Mouse (Mus musculus) CH12.LX (cell line): ENCODE results near the gene Cdkl4. TPM values are rescaled to one million over a fixed set of nuclear protein-coding genes. Genes with fewer than 3 reads are reported as not detected.

ENCODE experiments used
- DNase-seq: peaks from one replicate; pipeline ENCODE4 v3.0.0-alpha.2; 2013; ENCODE audit errors: extremely low read depth
- H3K27ac ChIP-seq: 2 replicates; pipeline ENCODE4 v1.5.1; 2012; ENCODE audit warnings: low read depth, mild to moderate bottlenecking, control low read depth, moderate library complexity; ENCODE audit not compliant: insufficient read depth
- H3K27me3 ChIP-seq: replicated peaks from 2 replicates; pipeline ENCODE3; 2012; ENCODE audit warnings: inconsistent platforms
- H3K36me3 ChIP-seq, 2 experiments: replicated peaks in 1 of 2; 2 replicates each; pipeline versions ENCODE3 to v1.6.1; 2012; ENCODE audit warnings: inconsistent platforms in 1 of 2, low read length in 1 of 2, mild to moderate bottlenecking in 1 of 2, mixed read lengths in 1 of 2, moderate library complexity in 1 of 2; ENCODE audit not compliant: control insufficient read depth in 1 of 2, insufficient read depth in 1 of 2
- H3K4me1 ChIP-seq, 2 experiments: 2 replicates each; pipeline ENCODE4 v1.6.1; 2012; ENCODE audit warnings: inconsistent platforms in 1 of 2, moderate library complexity in 1 of 2; ENCODE audit not compliant: insufficient read depth in 2 of 2, control insufficient read depth in 1 of 2
- H3K4me2 ChIP-seq: 2 replicates; pipeline ENCODE4 v1.6.1; 2012; ENCODE audit warnings: low read depth, mild to moderate bottlenecking, control low read depth; ENCODE audit not compliant: poor library complexity, insufficient read depth, severe bottlenecking
- H3K4me3 ChIP-seq, 3 experiments: fragments of 150-350 bp in 1 of 3; sonication (generic) in 1 of 3; replicated peaks in 1 of 3; 2 replicates each; pipeline versions ENCODE3 to v1.5.1; 2011 to 2012; ENCODE audit warnings: low read depth in 2 of 3, low read length in 2 of 3, mild to moderate bottlenecking in 2 of 3, moderate library complexity in 2 of 3, control low read depth in 1 of 3, improper control_type of control experiment in 1 of 3, inconsistent platforms in 1 of 3, mixed read lengths in 1 of 3; ENCODE audit not compliant: poor library complexity in 1 of 3
- H3K79me2 ChIP-seq: replicated peaks from 2 replicates; pipeline ENCODE4 v1.6.1; 2012; ENCODE audit warnings: mild to moderate bottlenecking, moderate library complexity; ENCODE audit not compliant: control insufficient read depth, poor library complexity, insufficient read depth, severe bottlenecking; ENCODE audit errors: extremely low read depth
- H3K9ac ChIP-seq: 2 replicates; pipeline ENCODE4 v1.6.1; 2012; ENCODE audit warnings: low read depth, mild to moderate bottlenecking, control low read depth, moderate library complexity; ENCODE audit not compliant: insufficient read depth
- H3K9me3 ChIP-seq: replicated peaks from 2 replicates; pipeline ENCODE3; 2012; ENCODE audit warnings: low read length, inconsistent platforms, mixed read lengths
- BHLHE40 ChIP-seq: IDR thresholded peaks from 2 replicates; pipeline ENCODE4 v1.6.1; 2011; ENCODE audit warnings: mild to moderate bottlenecking, low read depth, low read length, improper control_type of control experiment
- CTCF ChIP-seq, 2 experiments: IDR thresholded peaks in 1 of 2; conservative IDR thresholded peaks in 1 of 2; 2 replicates each; pipeline ENCODE4 v1.5.1; 2011 to 2012; ENCODE audit warnings: low read depth in 2 of 2, low read length in 2 of 2, improper control_type of control experiment in 1 of 2, inconsistent platforms in 1 of 2, mild to moderate bottlenecking in 1 of 2, moderate library complexity in 1 of 2
- E2F4 ChIP-seq: IDR thresholded peaks from 2 replicates; pipeline ENCODE4 v1.6.1; 2011; ENCODE audit warnings: low read depth, low read length, improper control_type of control experiment; ENCODE audit not compliant: insufficient replicate concordance
- ELF1 ChIP-seq: IDR thresholded peaks from 2 replicates; pipeline ENCODE4 v1.6.1; 2014; ENCODE audit warnings: low read depth, mild to moderate bottlenecking, inconsistent platforms, low read length, improper control_type of control experiment
- ETS1 ChIP-seq: conservative IDR thresholded peaks from 2 replicates; pipeline ENCODE4 v1.6.1; 2012; ENCODE audit warnings: low read depth, mild to moderate bottlenecking, inconsistent platforms, low read length, improper control_type of control experiment, moderate library complexity
- IRF4 ChIP-seq: IDR thresholded peaks from 2 replicates; pipeline ENCODE4 v1.6.1; 2014; ENCODE audit warnings: low read depth, mild to moderate bottlenecking, inconsistent platforms, low read length, improper control_type of control experiment
- JUN ChIP-seq: IDR thresholded peaks from 2 replicates; pipeline ENCODE4 v1.6.1; 2011; ENCODE audit warnings: low read depth, mild to moderate bottlenecking, low read length, improper control_type of control experiment, moderate library complexity; ENCODE audit not compliant: insufficient read depth
- JUND ChIP-seq: conservative IDR thresholded peaks from 2 replicates; pipeline ENCODE4 v1.6.1; 2011; ENCODE audit warnings: low read depth, low read length, improper control_type of control experiment
- MAX ChIP-seq: IDR thresholded peaks from 2 replicates; pipeline ENCODE4 v1.6.1; 2011; ENCODE audit warnings: low read length, improper control_type of control experiment
- MAZ ChIP-seq: IDR thresholded peaks from 2 replicates; pipeline ENCODE4 v1.6.1; 2012; ENCODE audit warnings: low read depth, mild to moderate bottlenecking, inconsistent platforms, low read length, improper control_type of control experiment, moderate library complexity
- MXI1 ChIP-seq: IDR thresholded peaks from 2 replicates; pipeline ENCODE4 v1.6.1; 2011; ENCODE audit warnings: mild to moderate bottlenecking, low read depth, low read length, improper control_type of control experiment
- MYC ChIP-seq: IDR thresholded peaks from 2 replicates; pipeline ENCODE4 v1.6.1; 2011; ENCODE audit warnings: low read depth, mild to moderate bottlenecking, improper control_type of control experiment, low read length
- PAX5 ChIP-seq: IDR thresholded peaks from 2 replicates; pipeline ENCODE4 v1.6.1; 2012; ENCODE audit warnings: low read length, inconsistent platforms, mixed read lengths
- RAD21 ChIP-seq: IDR thresholded peaks from 2 replicates; pipeline ENCODE4 v1.6.1; 2011; ENCODE audit warnings: low read depth, mild to moderate bottlenecking, low read length, improper control_type of control experiment, moderate library complexity
- SIN3A ChIP-seq: IDR thresholded peaks from 2 replicates; pipeline ENCODE4 v1.6.1; 2012; ENCODE audit warnings: low read length, improper control_type of control experiment, inconsistent platforms
- SMC3 ChIP-seq: IDR thresholded peaks from 2 replicates; pipeline ENCODE4 v1.6.1; 2011; ENCODE audit warnings: low read depth, low read length, improper control_type of control experiment
- UBTF ChIP-seq: IDR thresholded peaks from 2 replicates; pipeline ENCODE4 v1.6.1; 2012; ENCODE audit warnings: low read depth, mild to moderate bottlenecking, inconsistent platforms, low read length, improper control_type of control experiment, moderate library complexity
- USF2 ChIP-seq: conservative IDR thresholded peaks from 2 replicates; pipeline ENCODE4 v1.6.1; 2011; ENCODE audit warnings: low read depth, low read length, improper control_type of control experiment
- ZC3H11A ChIP-seq: IDR thresholded peaks from 2 replicates; pipeline ENCODE4 v1.6.1; 2012; ENCODE audit warnings: low read depth, mild to moderate bottlenecking, inconsistent platforms, low read length, improper control_type of control experiment
- dilution Hi-C: fragments of 300-500 bp; cut with MboI; formaldehyde crosslinking; loops from 2 replicates; pipeline ENCODE4 v1.14.3; 2020; ENCODE audit warnings: low sequenced_read_pairs; ENCODE audit not compliant: extremely low pct_unique_long_range_greater_than_20kb, extremely low pct_ligation_motif_present
- in situ Hi-C: fragments of 300-500 bp; cut with MboI; formaldehyde crosslinking; loops from 3 replicates; pipeline ENCODE4 v1.14.3; 2019; ENCODE audit warnings: low sequenced_read_pairs, low pct_ligation_motif_present, low pct_unique_long_range_greater_than_20kb, mixed read lengths
- polyA plus RNA-seq: library from polyadenylated mRNA; unstranded; fragments of >175 nt; gene quantifications from 2 replicates; pipeline ENCODE4 v1.2.1, GENCODE M21; 2012; ENCODE audit warnings: low read depth; ENCODE audit not compliant: insufficient read length
- total RNA-seq, 2 experiments: library from RNA; depleted of rRNA; stranded (reverse); fragments of 300-350 nt in 1 of 2; fragments of >200 nt in 1 of 2; gene quantifications; 2 replicates each; pipeline ENCODE4 v1.2.3; 2012 to 2014

The Cdkl4 gene
- total and polyA plus RNA-seq, 3 experiments: 0.76 to 2.0 (median 1.2) TPM

DNA sequence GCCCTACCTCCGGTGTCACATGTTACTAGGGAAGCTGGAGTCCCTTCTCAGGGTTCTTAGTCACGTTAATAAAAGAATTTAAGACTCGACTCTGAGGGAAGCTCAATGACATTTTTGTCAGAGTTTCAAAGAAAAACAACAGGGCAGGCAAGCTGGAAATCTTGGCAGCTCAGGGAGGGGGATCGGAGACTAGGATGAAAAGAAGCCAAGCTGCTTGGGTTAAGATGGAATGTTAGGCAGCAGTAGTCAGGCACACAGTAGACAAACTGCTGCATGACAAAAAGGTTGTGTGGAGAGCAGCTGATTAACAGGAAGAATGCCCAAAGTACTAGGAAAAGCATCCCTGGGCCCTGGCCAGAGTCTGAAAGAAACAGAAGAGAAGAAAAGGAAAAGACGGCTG, 87.4 kb downstream of the Cdkl4 start:
- no peaks in the 10 kb centered on the region for H3K79me2 ChIP-seq
- no peak overlapping the region for H3K4me3 ChIP-seq
- no peak overlapping the region for H3K9ac ChIP-seq
- no peak overlapping the region for H3K4me2 ChIP-seq
- dilution Hi-C loops (no loop called here), in situ Hi-C loops (no loop called here)
- H3K27ac ChIP-seq: no peak overlapping the region
- no peak for TF ChIP-seq JUND
- no peak for TF ChIP-seq MYC
- no peak for TF ChIP-seq ELF1
- TF ChIP-seq MAX: no peak
- no peak for TF ChIP-seq MAZ
- TF ChIP-seq JUN: no peak
- TF ChIP-seq ZC3H11A: no peak
- no peak for TF ChIP-seq SMC3
- TF ChIP-seq IRF4: no peak
- TF ChIP-seq SIN3A: no peak
- no peak for TF ChIP-seq E2F4
- no peak for TF ChIP-seq RAD21
- no peak for TF ChIP-seq UBTF
- H3K27me3 ChIP-seq: no peaks in the 10 kb centered on the region
- no peaks in the 10 kb centered on the region for H3K36me3 ChIP-seq
- DNase-seq: no peak
- no peaks in the 10 kb centered on the region for H3K4me1 ChIP-seq
- peaks cover 2% of the 10 kb centered on the region for H3K9me3 ChIP-seq

- Histone ChIP-seq H3K9ac (no peak overlapping the region), H3K79me2 (no peaks in the 10 kb centered on the region), H3K4me2 (no peak overlapping the region), H3K36me3 (no peaks in the 10 kb centered on the region), H3K9me3 (peaks cover 1% of the 10 kb centered on the region), H3K27me3 (no peaks in the 10 kb centered on the region), H3K27ac (no peak overlapping the region), H3K4me3 (no peak overlapping the region), H3K4me1 (0 out of 4 replicates have a peak, but pooled peaks cover 0 to 2% of the 10 kb centered on the region in 2 experiments)
- in situ Hi-C loops: loop anchor here (10.0 kb wide), 1 partner anchor 66 kb away; no protein-coding TSS in a partner anchor
- dilution Hi-C loops: no loop called here
- TF ChIP-seq ETS1 (no peak), MYC (no peak), USF2 (no peak), SMC3 (no peak), BHLHE40 (no peak), MAZ (no peak), PAX5 (no peak), MAX (no peak), MXI1 (no peak), CTCF (conservative IDR thresholded peaks at IDR 0.05 in 1 of 2, IDR thresholded peaks at IDR 0.05 in 1 of 2; ENCODE audit: low read depth in 2 of 2, low read length in 2 of 2) (no peak)
- no peak for DNase-seq
Measured at GRCm38 (mm10) chr17:80488918-80489317, 88.7 kb downstream of the Cdkl4 start.
